Mouse (Mus musculus): ENCODE data around the gene Chd4.

DNA sequence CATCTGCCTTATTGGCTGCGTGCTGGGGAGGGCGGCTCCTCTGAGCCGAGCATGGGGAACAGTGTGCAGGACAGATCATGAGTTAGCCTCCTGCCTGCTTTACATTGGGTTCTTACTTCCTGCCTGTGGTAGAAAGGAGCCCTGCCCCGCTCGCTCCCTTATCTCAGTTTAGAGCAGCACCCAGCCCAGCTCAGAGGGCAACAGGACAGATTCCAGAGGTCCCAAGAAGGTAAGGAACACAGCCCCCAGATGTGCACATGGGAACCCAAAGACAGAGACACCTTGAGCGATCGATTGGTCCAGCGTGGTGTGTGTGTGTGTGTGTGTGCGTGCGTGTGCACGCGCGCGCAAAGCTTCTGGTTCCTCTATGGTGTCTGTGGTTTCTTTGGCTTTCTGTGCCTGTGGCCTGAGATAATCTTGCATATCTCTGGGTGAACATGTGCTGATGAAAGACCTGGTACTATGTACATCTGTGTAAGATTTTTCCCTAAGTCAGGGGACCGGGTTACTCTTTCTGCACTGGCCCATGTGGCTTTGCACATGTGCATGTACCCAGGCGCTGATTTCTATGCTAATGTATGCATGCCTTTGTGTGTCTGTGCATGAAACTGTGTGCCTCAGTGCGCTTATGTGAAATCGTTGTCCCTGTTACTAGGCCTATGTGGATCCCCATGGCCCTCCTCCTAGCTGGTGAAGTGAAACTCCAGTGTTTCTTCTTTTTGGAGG lies 24.4 kb upstream of the Chd4 start:
- TF ChIP-seq CTCF (IDR thresholded peaks at IDR 0.05; ENCODE audit: control insufficient read depth, insufficient read depth, insufficient replicate concordance, low read depth, low read length), result no peak
- no peak for TF ChIP-seq POLR2A (IDR thresholded peaks at IDR 0.05; ENCODE audit: control insufficient read depth, low read depth, low read length)
